Mouse (Mus musculus) heart, embryonic 15.5 days (tissue): ENCODE results near the gene Ccdc188. TPM values are rescaled to one million over a fixed set of nuclear protein-coding genes. Genes with fewer than 3 reads are reported as not detected.

ENCODE experiments used
- ATAC-seq: fragments of 200-750 bp; cut with Nextera tagmentation; replicated peaks from 2 replicates; pipeline ENCODE4 v1.8.0; 2017; ENCODE audit warnings: low read depth, moderate TSS enrichment; ENCODE audit not compliant: insufficient number of reproducible peaks, insufficient read depth, low FRiP score
- H3K27ac ChIP-seq: fragments of 300-500 bp; sonication (generic); 2 replicates; pipeline ENCODE4 v1.5.1; 2015; ENCODE audit warnings: mild to moderate bottlenecking, inconsistent platforms
- H3K27me3 ChIP-seq: fragments of 300-500 bp; sonication (generic); 2 replicates; pipeline ENCODE4 v1.6.1; 2015; ENCODE audit warnings: inconsistent platforms
- H3K36me3 ChIP-seq: fragments of 300-500 bp; sonication (generic); 2 replicates; pipeline ENCODE4 v1.6.1; 2015; ENCODE audit warnings: mild to moderate bottlenecking, inconsistent platforms
- H3K4me1 ChIP-seq: fragments of 300-500 bp; sonication (generic); replicated peaks from 2 replicates; pipeline ENCODE4 v1.6.1; 2015; ENCODE audit warnings: inconsistent platforms
- H3K4me2 ChIP-seq: fragments of 300-500 bp; sonication (generic); 2 replicates; pipeline ENCODE4 v1.6.1; 2015; ENCODE audit warnings: inconsistent platforms, mild to moderate bottlenecking, moderate library complexity
- H3K4me3 ChIP-seq: fragments of 300-500 bp; sonication (generic); 2 replicates; pipeline ENCODE4 v1.5.1; 2015; ENCODE audit warnings: mild to moderate bottlenecking, inconsistent platforms
- H3K9ac ChIP-seq: fragments of 300-500 bp; sonication (generic); 2 replicates; pipeline ENCODE4 v1.6.1; 2015; ENCODE audit warnings: mild to moderate bottlenecking, inconsistent platforms
- H3K9me3 ChIP-seq: fragments of 300-500 bp; sonication (generic); replicated peaks from 2 replicates; pipeline ENCODE4 v1.6.1; 2016; ENCODE audit warnings: inconsistent platforms
- WGBS: fragments of 180-500 bp; shearing (Covaris S2); methylation state at CpG from one replicate; pipeline ENCODE4 v1.1.7; 2015; ENCODE audit warnings: mixed read lengths; 5-methylcytosine and 5-hydroxymethylcytosine counted together
- polyA plus RNA-seq: library from polyadenylated mRNA; unstranded; fragments of >200 nt; fragmentation: Nextera tagmentation; extraction: Ambion mirVana; gene quantifications from 2 replicates; pipeline ENCODE4 v1.2.1, GENCODE M21; 2015

Ccdc188 gene
- polyA plus RNA-seq, 1 experiment from 2014 or later = not detected

GRCm38 (mm10) chr16:18202061-18202460, 15.6 kb upstream of the Ccdc188 start:
- 86% methylated on average over 1 of the region's 1 CpGs for WGBS
- no peaks in the 10 kb centered on the region for H3K36me3 ChIP-seq
- H3K4me1 ChIP-seq = no peaks in the 10 kb centered on the region
- H3K9ac ChIP-seq = no peak overlapping the region
- H3K27ac ChIP-seq = no peak overlapping the region
- no peak overlapping the region for H3K4me2 ChIP-seq
- no peaks in the 10 kb centered on the region for H3K9me3 ChIP-seq
- no peak overlapping the region for H3K4me3 ChIP-seq
- ATAC-seq = no peak
- H3K27me3 ChIP-seq = no peaks in the 10 kb centered on the region

GRCm38 (mm10) chr16:18203430-18204091, 14.1 kb upstream of the Ccdc188 start:
- H3K27ac ChIP-seq = no peak overlapping the region
- H3K4me1 ChIP-seq = no peaks in the 10 kb centered on the region
- no peak overlapping the region for H3K9ac ChIP-seq
- H3K27me3 ChIP-seq = no peaks in the 10 kb centered on the region
- 63% methylated on average over 7 of the region's 7 CpGs for WGBS
- H3K36me3 ChIP-seq = no peaks in the 10 kb centered on the region
- no peak overlapping the region for H3K4me3 ChIP-seq
- no peak for ATAC-seq
- H3K9me3 ChIP-seq = no peaks in the 10 kb centered on the region
- no peak overlapping the region for H3K4me2 ChIP-seq

GRCm38 (mm10) chr16:18210701-18211416, 6.8 kb upstream of the Ccdc188 start:
- H3K36me3 ChIP-seq = no peaks in the 10 kb centered on the region
- no peak overlapping the region for H3K27ac ChIP-seq
- H3K4me1 ChIP-seq = peaks cover 23% of the 10 kb centered on the region
- 24% methylated on average over 8 of the region's 8 CpGs for WGBS
- no peak for ATAC-seq
- H3K9ac ChIP-seq = no peak overlapping the region
- H3K4me2 ChIP-seq = no peak overlapping the region
- no peaks in the 10 kb centered on the region for H3K9me3 ChIP-seq
- H3K27me3 ChIP-seq = peaks cover 4% of the 10 kb centered on the region; the same call in 1 of the 2 replicates
- H3K4me3 ChIP-seq = no peak overlapping the region

GRCm38 (mm10) chr16:18211417-18212171, 6.1 kb upstream of the Ccdc188 start:
- Histone ChIP-seq H3K9me3 (no peaks in the 10 kb centered on the region), H3K4me2 (no peak overlapping the region), H3K27ac (no peak overlapping the region), H3K36me3 (no peaks in the 10 kb centered on the region), H3K27me3 (peaks cover 4% of the 10 kb centered on the region; the same call in 1 of the 2 replicates), H3K4me3 (no peak overlapping the region), H3K9ac (no peak overlapping the region), H3K4me1 (peaks cover 23% of the 10 kb centered on the region)
- WGBS = 41% methylated on average over 10 of the region's 10 CpGs
- no peak; the same call in 1 of the 2 replicates for ATAC-seq

- ATAC-seq = peak; percentile 34
- H3K27me3 ChIP-seq = peaks cover 4% of the 10 kb centered on the region; the same call in 1 of the 2 replicates
- no peaks in the 10 kb centered on the region for H3K36me3 ChIP-seq
- no peak overlapping the region for H3K4me3 ChIP-seq
- WGBS = 65% methylated on average over 6 of the region's 6 CpGs
- H3K4me1 ChIP-seq = peaks cover 26% of the 10 kb centered on the region
- no peak overlapping the region for H3K4me2 ChIP-seq
- H3K9me3 ChIP-seq = no peaks in the 10 kb centered on the region
- no peak overlapping the region for H3K9ac ChIP-seq
- H3K27ac ChIP-seq = no peak overlapping the region
Measured at GRCm38 (mm10) chr16:18213689-18214088, 4.0 kb upstream of the Ccdc188 start.

- Histone ChIP-seq H3K9ac (no peak overlapping the region), H3K4me2 (peak overlapping the region; percentile 44), H3K36me3 (no peaks in the 10 kb centered on the region), H3K9me3 (no peaks in the 10 kb centered on the region), H3K27me3 (peaks cover 4% of the 10 kb centered on the region; the same call in 1 of the 2 replicates), H3K27ac (peak overlapping the region; percentile 70), H3K4me1 (peaks cover 29% of the 10 kb centered on the region), H3K4me3 (no peak overlapping the region; the same call in 1 of the 2 replicates)
- ATAC-seq = no peak; the same call in 1 of the 2 replicates
- 48% methylated on average over 7 of the region's 7 CpGs for WGBS
Measured at GRCm38 (mm10) chr16:18214858-18215257, 2.8 kb upstream of the Ccdc188 start.

- no peak overlapping the region for H3K4me2 ChIP-seq
- peaks cover 28% of the 10 kb centered on the region for H3K4me1 ChIP-seq
- H3K9me3 ChIP-seq = no peaks in the 10 kb centered on the region
- peaks cover 19% of the 10 kb centered on the region for H3K36me3 ChIP-seq
- H3K9ac ChIP-seq = no peak overlapping the region
- no peaks in the 10 kb centered on the region for H3K27me3 ChIP-seq
- no peak overlapping the region for H3K27ac ChIP-seq
- 58% methylated on average over 9 of the region's 9 CpGs for WGBS
- H3K4me3 ChIP-seq = no peak overlapping the region
- ATAC-seq = no peak
Measured at GRCm38 (mm10) chr16:18218580-18218996, 909 bp downstream of the Ccdc188 start.

GRCm38 (mm10) chr16:18220001-18220400, 2.3 kb downstream of the Ccdc188 start:
- Histone ChIP-seq H3K9ac (no peak overlapping the region), H3K27me3 (no peaks in the 10 kb centered on the region), H3K27ac (no peak overlapping the region), H3K4me2 (no peak overlapping the region), H3K9me3 (no peaks in the 10 kb centered on the region), H3K36me3 (peaks cover 33% of the 10 kb centered on the region), H3K4me1 (peaks cover 17% of the 10 kb centered on the region), H3K4me3 (no peak overlapping the region)
- WGBS = 45% methylated on average over 8 of the region's 8 CpGs
- ATAC-seq = no peak

GRCm38 (mm10) chr16:18220856-18221542, 3.3 kb downstream of the Ccdc188 start:
- 89% methylated on average over 6 of the region's 6 CpGs for WGBS
- Histone ChIP-seq H3K36me3 (peaks cover 43% of the 10 kb centered on the region), H3K4me2 (no peak overlapping the region), H3K27me3 (no peaks in the 10 kb centered on the region), H3K4me1 (peaks cover 13% of the 10 kb centered on the region), H3K27ac (no peak overlapping the region), H3K4me3 (no peak overlapping the region), H3K9ac (no peak overlapping the region), H3K9me3 (no peaks in the 10 kb centered on the region)
- no peak for ATAC-seq

GRCm38 (mm10) chr16:18221543-18221898, 3.8 kb downstream of the Ccdc188 start:
- Histone ChIP-seq H3K36me3 (peaks cover 48% of the 10 kb centered on the region), H3K9me3 (no peaks in the 10 kb centered on the region), H3K4me2 (no peak overlapping the region), H3K27me3 (no peaks in the 10 kb centered on the region), H3K27ac (no peak overlapping the region), H3K9ac (no peak overlapping the region), H3K4me1 (peaks cover 13% of the 10 kb centered on the region), H3K4me3 (no peak overlapping the region)
- 73% methylated on average over 11 of the region's 11 CpGs for WGBS
- ATAC-seq = no peak

GRCm38 (mm10) chr16:18222188-18222587, 4.5 kb downstream of the Ccdc188 start:
- 80% methylated on average over 11 of the region's 11 CpGs for WGBS
- peaks cover 55% of the 10 kb centered on the region for H3K36me3 ChIP-seq

More at GRCm38 (mm10) chr16:18222188-18222587, 4.5 kb downstream of the Ccdc188 start:
- peaks cover 13% of the 10 kb centered on the region for H3K4me1 ChIP-seq
- H3K27ac ChIP-seq = no peak overlapping the region
- no peak overlapping the region for H3K4me2 ChIP-seq
- no peaks in the 10 kb centered on the region for H3K27me3 ChIP-seq
- no peak overlapping the region for H3K4me3 ChIP-seq
- H3K9ac ChIP-seq = no peak overlapping the region
- H3K9me3 ChIP-seq = no peaks in the 10 kb centered on the region
- ATAC-seq = no peak
